Mouse (Mus musculus) retina, embryonic 14.5 days (tissue): Measurements from ENCODE around the gene Ttc32.

Experiments used
- DNase-seq: peaks from one replicate; pipeline ENCODE4 v3.0.0-alpha.2; 2015; ENCODE audit warnings: low spot score

Gene Ttc32

DNA sequence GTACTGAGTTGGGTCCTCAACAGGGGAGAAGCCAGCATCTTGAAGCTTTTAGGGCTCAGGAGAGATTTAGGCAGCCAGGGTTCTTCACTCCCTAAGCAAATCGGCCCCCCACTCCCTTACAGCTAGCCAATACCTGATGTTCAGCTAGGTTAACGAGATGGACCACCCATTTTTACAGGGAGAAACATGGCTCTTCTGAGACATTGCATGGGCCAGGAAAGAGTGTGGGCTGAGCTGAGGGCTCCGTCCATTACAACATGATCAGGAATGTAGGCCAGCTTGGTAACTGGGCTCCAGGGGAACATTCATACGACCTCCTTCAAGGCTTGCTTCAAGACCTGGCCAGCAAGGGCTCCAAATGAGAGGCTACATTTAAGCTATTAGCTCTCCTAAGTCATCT is 16.9 kb downstream of the Ttc32 start:
- no peak for DNase-seq

DNA sequence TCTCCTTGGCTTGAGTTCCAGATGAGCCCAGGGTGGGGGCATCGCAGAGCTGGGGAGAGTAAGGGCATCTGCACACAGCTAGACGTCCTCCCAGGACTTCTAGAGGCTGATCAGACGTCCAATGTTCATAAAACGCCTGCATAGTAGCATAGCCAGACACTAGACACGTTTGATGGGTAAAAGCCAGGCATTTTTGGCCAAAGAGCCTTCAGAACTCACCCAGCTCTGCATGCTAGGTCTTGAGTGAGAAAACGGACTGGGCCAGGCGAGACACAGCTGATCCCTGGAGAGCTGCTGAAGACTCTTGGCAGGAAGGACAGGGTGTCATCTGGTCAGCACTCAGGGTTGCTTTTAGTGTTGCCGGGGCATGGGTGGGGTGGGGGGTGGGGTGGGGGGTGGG is 18.3 kb downstream of the Ttc32 start:
- no peak for DNase-seq

- no peak for DNase-seq
Measured at GRCm38 (mm10) chr12:9050824-9051223, 21.0 kb downstream of the Ttc32 start.

- DNase-seq, result peak; percentile 90
Measured at GRCm38 (mm10) chr12:9052075-9052829, 22.5 kb downstream of the Ttc32 start.

DNA sequence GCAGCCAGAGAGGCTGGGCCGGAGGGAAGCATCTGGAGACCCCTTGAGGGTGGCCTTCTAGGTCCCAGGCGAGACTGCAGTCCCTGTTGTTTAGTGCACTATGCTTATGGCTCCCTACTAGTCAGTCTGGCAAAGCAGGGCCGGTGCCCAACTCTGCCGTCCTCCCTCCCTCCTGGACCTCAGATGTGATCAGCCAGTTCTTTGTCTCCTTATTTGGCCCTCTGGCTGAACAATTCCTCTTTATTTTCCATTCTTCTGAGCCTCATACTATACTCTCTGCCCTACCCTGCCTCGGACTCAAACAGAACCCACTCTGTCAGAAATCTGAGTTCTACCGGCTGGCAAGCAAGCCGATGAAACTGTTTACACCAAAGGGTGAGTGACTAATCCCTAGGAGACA is 23.5 kb downstream of the Ttc32 start:
- no peak for DNase-seq

DNA sequence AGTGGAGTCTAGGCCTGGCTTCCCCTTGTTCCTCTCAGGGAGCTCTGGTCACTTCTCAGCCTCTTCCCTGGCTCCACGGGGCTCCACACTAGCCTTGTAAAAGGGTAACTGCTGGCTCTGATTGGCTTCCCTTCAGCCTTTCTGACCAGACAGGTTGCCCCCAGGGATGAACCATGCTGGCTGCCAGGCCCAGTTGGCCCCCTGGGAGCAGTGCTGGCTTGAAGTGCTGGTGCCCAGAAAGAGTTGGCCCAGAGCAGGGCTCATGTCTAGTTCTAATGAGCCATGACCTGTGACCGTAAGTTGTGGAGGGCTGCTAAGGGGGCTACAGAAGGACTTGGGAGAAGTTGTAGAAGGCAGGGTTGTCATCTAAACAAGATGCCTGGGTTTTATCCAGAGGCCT is 24.2 kb downstream of the Ttc32 start:
- DNase-seq, result no peak

GRCm38 (mm10) chr12:9055269-9055668 is 25.5 kb downstream of the Ttc32 start:
- no peak for DNase-seq

DNA sequence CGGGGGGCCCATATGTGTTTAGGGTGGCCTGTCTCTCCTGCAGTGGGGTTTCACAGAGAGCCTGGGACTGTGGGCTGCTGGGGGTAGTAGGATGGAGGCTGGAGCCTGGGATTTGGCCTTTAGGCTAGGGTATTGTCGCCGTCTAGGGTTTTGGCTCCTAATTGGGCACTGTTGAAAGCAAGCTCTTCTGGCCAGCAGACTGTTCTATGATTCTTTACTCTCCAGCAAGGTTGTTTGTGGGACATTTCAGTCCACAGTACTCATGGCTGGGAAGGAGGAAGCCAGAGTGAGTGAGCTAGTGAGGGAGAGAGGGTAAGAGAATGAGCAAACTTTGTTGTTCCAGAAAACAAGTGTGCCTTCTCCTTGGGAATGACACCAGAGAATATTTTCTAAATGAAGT is 29.7 kb downstream of the Ttc32 start:
- no peak for DNase-seq

DNA sequence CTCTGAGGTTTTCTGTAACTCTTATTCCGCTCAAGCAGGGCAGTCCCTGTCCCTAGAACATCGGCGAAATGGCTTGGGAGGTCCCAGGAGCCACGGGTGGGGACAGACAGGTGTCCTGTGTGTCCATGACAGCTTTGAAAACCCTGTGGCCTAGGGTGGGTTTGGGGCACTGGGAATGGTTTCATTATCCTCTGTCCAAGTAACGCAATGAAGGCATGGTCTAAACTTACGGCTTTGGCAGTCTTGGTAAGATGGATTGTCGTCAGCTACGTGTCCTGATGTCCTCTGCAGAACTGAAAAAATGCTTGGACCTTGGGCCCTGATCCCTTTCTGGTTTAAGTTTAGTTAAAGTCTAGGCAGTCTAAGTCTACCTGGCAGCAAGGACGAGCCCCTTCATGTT is 30.2 kb downstream of the Ttc32 start:
- DNase-seq, result no peak

- no peak for DNase-seq
Measured at GRCm38 (mm10) chr12:9063611-9064010, 33.8 kb downstream of the Ttc32 start.

DNA sequence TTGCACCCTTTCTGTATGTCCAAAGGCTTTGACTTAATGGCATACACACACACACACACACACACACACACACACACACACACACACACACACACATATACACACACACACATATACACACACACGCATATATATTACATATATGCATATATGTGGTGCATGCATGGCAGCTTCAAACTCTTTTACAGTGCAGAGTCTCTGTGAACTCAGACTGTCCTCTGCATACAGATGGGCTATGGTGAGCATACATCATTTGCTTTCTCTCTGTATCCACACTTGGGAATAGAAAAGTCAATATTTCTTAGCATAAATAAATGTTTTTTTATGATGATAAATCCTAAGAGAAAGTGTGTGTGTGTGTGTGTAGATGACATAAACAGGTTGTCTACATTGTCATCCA is 41.3 kb downstream of the Ttc32 start:
- no peak for DNase-seq

DNA sequence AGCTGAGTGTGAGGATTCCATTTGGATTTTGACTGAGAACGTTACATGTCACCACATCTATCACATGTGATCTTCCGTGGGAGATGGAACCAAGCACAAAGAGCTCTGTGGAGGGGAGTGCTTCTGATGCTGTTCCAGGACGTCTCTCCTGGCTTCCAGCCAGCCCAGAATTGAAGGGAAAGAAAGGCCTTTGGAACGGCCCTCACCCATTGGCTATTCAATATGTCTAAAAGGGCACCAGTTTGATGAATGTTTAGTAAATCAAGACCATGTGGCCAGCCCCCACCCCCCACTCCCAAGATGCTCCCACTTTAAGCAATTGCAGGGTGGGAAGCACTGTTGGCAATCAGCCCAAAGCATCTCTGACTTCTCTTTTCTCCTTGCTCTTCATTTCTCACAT is 41.7 kb downstream of the Ttc32 start:
- no peak for DNase-seq

DNA sequence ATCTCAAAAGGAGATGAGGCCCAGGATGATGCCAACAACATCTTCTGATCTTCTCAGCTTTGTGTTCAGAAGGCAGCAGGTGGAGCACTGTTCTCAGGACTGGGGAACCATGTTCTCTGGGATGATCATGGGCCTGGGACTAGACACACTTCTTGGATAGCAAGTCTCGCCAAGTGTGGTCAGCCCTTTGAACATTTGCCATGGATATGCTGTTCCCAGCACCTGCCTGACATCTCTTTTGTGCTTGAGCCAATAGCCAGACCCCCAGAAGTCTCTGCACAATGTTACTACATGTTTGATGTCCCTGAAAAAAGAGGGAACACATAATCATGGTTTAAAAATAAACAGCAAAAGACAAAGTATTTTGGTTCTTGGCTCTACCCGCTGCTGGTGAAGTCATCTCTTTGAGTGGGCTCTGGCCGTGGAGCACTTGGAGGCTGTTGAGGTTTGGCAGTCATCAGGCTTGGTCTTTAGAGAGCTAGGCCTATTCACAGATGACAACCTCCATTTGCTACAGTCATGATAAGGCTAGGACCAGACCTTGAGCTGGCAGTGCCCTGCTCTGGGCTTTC is 47.8 kb downstream of the Ttc32 start:
- DNase-seq, result no peak

DNA sequence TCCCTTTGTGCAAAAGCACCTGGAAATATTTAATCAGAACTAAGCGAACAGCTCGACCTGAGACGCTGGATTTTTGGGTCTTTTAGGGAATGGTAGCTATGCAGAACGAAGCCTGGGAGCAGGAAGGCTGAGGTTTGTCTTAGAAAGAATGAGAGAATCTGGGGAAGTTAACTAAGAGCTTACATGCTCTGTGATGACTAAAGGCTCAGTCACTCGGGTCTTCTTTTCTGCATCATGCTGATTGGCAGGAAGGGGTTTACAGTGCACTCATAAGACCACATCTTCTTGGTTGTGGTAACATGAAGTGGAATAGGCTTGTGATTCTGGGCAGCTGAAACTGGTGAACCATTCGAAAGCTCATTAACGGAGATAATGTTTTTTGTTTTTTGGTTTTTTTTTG is 60.4 kb downstream of the Ttc32 start:
- DNase-seq, result no peak
